Mouse (Mus musculus): Measurements from ENCODE around the gene Liph.
A peak's percentile ranks its signal among the peaks of the same experiment; 100 is the strongest.

Liph gene

DNA sequence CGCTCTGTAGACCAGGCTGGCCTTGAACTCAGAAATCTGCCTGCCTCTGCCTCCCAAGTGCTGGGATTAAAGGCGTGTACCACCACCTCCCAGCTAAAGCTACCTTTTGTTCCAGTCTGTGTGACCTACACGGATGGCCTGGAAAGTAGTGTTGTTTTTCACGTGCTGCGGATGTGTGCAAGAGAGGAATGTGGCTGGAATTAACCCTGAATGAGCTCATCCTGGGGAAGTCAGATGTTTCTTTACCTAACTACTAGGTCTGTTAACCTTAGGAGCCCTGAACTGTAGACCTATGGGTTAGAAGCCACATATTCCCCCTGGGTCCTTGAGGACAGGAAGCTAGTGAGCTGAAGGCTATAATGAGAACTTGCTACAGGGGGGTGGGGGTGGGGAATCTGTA lies 7.5 kb downstream of the Liph start:
- H3K9me3 ChIP-seq (ENCODE audit: low read length) = peaks cover 11% of the 10 kb centered on the region
- peaks cover 8% of the 10 kb centered on the region; the same call in 1 of the 2 replicates for H3K36me3 ChIP-seq (ENCODE audit: insufficient read depth, low read length)
- H3K27me3 ChIP-seq (ENCODE audit: insufficient read depth, low read length) = no peaks in the 10 kb centered on the region
- H3K4me3 ChIP-seq (replicated peaks; ENCODE audit: low read length) = no peak overlapping the region
- TF ChIP-seq CTCF (conservative IDR thresholded peaks at IDR 0.05; ENCODE audit: low read length) (no peak), POU5F1 (IDR thresholded peaks at IDR 0.05; ENCODE audit: borderline replicate concordance, low read length) (no peak), NANOG (IDR thresholded peaks at IDR 0.05; ENCODE audit: borderline replicate concordance, low read length) (no peak)
- peaks cover 65% of the 10 kb centered on the region for H3K4me1 ChIP-seq (replicated peaks; ENCODE audit: low read depth, low read length)

GRCm38 (mm10) chr16:21986191-21986590 lies 9.3 kb downstream of the Liph start:
- peaks cover 24% of the 10 kb centered on the region for H3K9me3 ChIP-seq (ENCODE audit: low read length)
- TF ChIP-seq CTCF (conservative IDR thresholded peaks at IDR 0.05; ENCODE audit: low read length) (no peak), NANOG (IDR thresholded peaks at IDR 0.05; ENCODE audit: borderline replicate concordance, low read length) (no peak), POU5F1 (IDR thresholded peaks at IDR 0.05; ENCODE audit: borderline replicate concordance, low read length) (no peak)
- no peak overlapping the region for H3K4me3 ChIP-seq (replicated peaks; ENCODE audit: low read length)
- H3K4me1 ChIP-seq (replicated peaks; ENCODE audit: low read depth, low read length) = peaks cover 77% of the 10 kb centered on the region
- no peaks in the 10 kb centered on the region for H3K27me3 ChIP-seq (ENCODE audit: insufficient read depth, low read length)
- H3K36me3 ChIP-seq (ENCODE audit: insufficient read depth, low read length) = peaks cover 21% of the 10 kb centered on the region

DNA sequence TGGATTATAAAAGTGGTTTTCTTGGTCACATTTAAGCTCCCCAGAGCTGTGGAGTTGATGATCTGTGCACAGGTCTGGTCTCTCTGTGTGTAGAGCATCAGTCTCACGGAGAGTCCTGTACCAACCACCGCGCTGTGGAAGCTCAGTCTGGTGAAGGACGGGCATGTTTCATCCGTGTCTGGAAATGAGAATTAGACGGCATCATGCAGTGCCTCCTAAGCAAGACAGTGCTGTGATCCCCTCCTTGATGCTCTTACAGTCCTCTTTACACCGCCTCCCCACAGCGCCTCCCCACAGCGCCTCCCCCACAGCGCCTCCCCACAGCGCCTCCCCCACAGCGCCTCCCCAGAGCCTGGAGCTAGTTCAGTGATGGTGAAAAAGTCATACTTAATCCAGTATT lies 11.4 kb downstream of the Liph start:
- TF ChIP-seq CTCF (conservative IDR thresholded peaks at IDR 0.05; ENCODE audit: low read length) = no peak
- no peak for TF ChIP-seq POU5F1 (IDR thresholded peaks at IDR 0.05; ENCODE audit: borderline replicate concordance, low read length)
- no peak for TF ChIP-seq NANOG (IDR thresholded peaks at IDR 0.05; ENCODE audit: borderline replicate concordance, low read length)
- H3K27me3 ChIP-seq (ENCODE audit: insufficient read depth, low read length) = no peaks in the 10 kb centered on the region
- peaks cover 81% of the 10 kb centered on the region for H3K4me1 ChIP-seq (replicated peaks; ENCODE audit: low read depth, low read length)
- H3K4me3 ChIP-seq (replicated peaks; ENCODE audit: low read length) = peak overlapping the region; percentile 29; the same call in 1 of the 2 replicates
- peaks cover 30% of the 10 kb centered on the region for H3K36me3 ChIP-seq (ENCODE audit: insufficient read depth, low read length)
- H3K9me3 ChIP-seq (ENCODE audit: low read length) = peaks cover 23% of the 10 kb centered on the region

DNA sequence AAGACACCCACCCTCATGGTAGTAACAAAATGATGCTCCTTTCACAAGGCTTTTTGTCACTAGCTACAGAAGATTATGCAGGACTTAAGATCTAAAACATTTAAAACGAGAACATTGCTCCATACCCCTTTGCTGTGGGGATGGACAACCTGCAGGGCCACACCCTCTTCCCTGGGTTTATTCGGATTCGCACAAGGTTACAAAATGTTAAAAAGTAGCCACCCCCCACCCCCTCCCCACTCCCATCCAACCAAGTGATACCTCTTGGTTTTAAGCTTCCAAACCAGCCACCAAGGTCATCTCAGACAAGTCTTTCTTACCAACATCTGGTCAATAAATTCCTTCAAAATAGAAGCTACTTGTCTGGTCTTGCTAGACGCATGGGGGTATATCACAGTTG lies 11.9 kb downstream of the Liph start:
- H3K9me3 ChIP-seq (ENCODE audit: low read length) = peaks cover 18% of the 10 kb centered on the region
- TF ChIP-seq NANOG (IDR thresholded peaks at IDR 0.05; ENCODE audit: borderline replicate concordance, low read length) = no peak
- TF ChIP-seq POU5F1 (IDR thresholded peaks at IDR 0.05; ENCODE audit: borderline replicate concordance, low read length) = no peak
- TF ChIP-seq CTCF (conservative IDR thresholded peaks at IDR 0.05; ENCODE audit: low read length) = no peak
- H3K27me3 ChIP-seq (ENCODE audit: insufficient read depth, low read length) = no peaks in the 10 kb centered on the region
- peaks cover 30% of the 10 kb centered on the region for H3K36me3 ChIP-seq (ENCODE audit: insufficient read depth, low read length)
- H3K4me1 ChIP-seq (replicated peaks; ENCODE audit: low read depth, low read length) = peaks cover 76% of the 10 kb centered on the region
- H3K4me3 ChIP-seq (replicated peaks; ENCODE audit: low read length) = peak overlapping the region; percentile 29; the same call in 1 of the 2 replicates

- Histone ChIP-seq H3K9me3 (ENCODE audit: low read length) (peaks cover 18% of the 10 kb centered on the region), H3K36me3 (ENCODE audit: insufficient read depth, low read length) (peaks cover 31% of the 10 kb centered on the region), H3K27me3 (ENCODE audit: insufficient read depth, low read length) (no peaks in the 10 kb centered on the region), H3K4me1 (replicated peaks; ENCODE audit: low read depth, low read length) (peaks cover 71% of the 10 kb centered on the region), H3K4me3 (replicated peaks; ENCODE audit: low read length) (peak overlapping the region; percentile 8; the same call in 1 of the 2 replicates)
- no peak for TF ChIP-seq CTCF (conservative IDR thresholded peaks at IDR 0.05; ENCODE audit: low read length)
- TF ChIP-seq POU5F1 (IDR thresholded peaks at IDR 0.05; ENCODE audit: borderline replicate concordance, low read length) = no peak
- TF ChIP-seq NANOG (IDR thresholded peaks at IDR 0.05; ENCODE audit: borderline replicate concordance, low read length) = no peak
These were observed 12.3 kb downstream of the Liph start for GRCm38 (mm10) chr16:21983146-21983545.

- H3K27me3 ChIP-seq (ENCODE audit: insufficient read depth, low read length) = no peaks in the 10 kb centered on the region
- H3K4me1 ChIP-seq (replicated peaks; ENCODE audit: low read depth, low read length) = peaks cover 51% of the 10 kb centered on the region
- TF ChIP-seq CTCF (conservative IDR thresholded peaks at IDR 0.05; ENCODE audit: low read length) (no peak), POU5F1 (IDR thresholded peaks at IDR 0.05; ENCODE audit: borderline replicate concordance, low read length) (no peak), NANOG (IDR thresholded peaks at IDR 0.05; ENCODE audit: borderline replicate concordance, low read length) (no peak)
These were observed 18.1 kb downstream of the Liph start for GRCm38 (mm10) chr16:21977347-21977746.

GRCm38 (mm10) chr16:21976203-21976602 lies 19.3 kb downstream of the Liph start:
- no peaks in the 10 kb centered on the region for H3K9me3 ChIP-seq (ENCODE audit: low read length)
- H3K4me3 ChIP-seq (replicated peaks; ENCODE audit: low read length) = 0 out of 2 replicates have a peak overlapping the region, but pooled peaks have one; percentile 10
- H3K27me3 ChIP-seq (ENCODE audit: insufficient read depth, low read length) = no peaks in the 10 kb centered on the region
- H3K4me1 ChIP-seq (replicated peaks; ENCODE audit: low read depth, low read length) = peaks cover 50% of the 10 kb centered on the region
- TF ChIP-seq NANOG (IDR thresholded peaks at IDR 0.05; ENCODE audit: borderline replicate concordance, low read length) (no peak), POU5F1 (IDR thresholded peaks at IDR 0.05; ENCODE audit: borderline replicate concordance, low read length) (no peak), CTCF (conservative IDR thresholded peaks at IDR 0.05; ENCODE audit: low read length) (no peak)
- H3K36me3 ChIP-seq (ENCODE audit: insufficient read depth, low read length) = peaks cover 57% of the 10 kb centered on the region

More at GRCm38 (mm10) chr16:21977347-21977746, 18.1 kb downstream of the Liph start:
- Histone ChIP-seq H3K4me3 (replicated peaks; ENCODE audit: low read length) (no peak overlapping the region), H3K9me3 (ENCODE audit: low read length) (peaks cover 10% of the 10 kb centered on the region), H3K36me3 (ENCODE audit: insufficient read depth, low read length) (peaks cover 61% of the 10 kb centered on the region)

DNA sequence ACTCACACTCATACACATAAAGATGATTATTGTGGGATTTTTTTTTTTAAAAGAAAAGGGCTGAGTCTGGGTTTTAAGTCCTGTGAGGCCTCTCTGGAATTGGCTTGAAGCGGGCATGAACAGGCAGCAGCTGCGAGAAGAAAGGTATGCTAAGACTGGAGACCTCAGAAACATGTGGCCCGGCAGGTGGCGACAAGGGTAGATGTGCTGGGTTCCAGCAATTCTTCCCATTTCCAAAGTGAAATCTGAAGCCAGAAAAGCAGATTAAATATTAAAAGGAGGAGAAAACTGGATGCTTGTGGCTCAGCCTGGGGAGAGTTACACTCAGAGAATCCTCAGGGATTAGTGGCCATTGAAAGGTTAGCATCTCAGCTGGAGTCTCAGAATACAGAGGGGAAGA lies 24.0 kb downstream of the Liph start:
- H3K9me3 ChIP-seq (ENCODE audit: low read length) = no peaks in the 10 kb centered on the region
- H3K4me1 ChIP-seq (replicated peaks; ENCODE audit: low read depth, low read length) = peaks cover 30% of the 10 kb centered on the region
- no peak overlapping the region for H3K4me3 ChIP-seq (replicated peaks; ENCODE audit: low read length)
- H3K27me3 ChIP-seq (ENCODE audit: insufficient read depth, low read length) = no peaks in the 10 kb centered on the region
- TF ChIP-seq NANOG (IDR thresholded peaks at IDR 0.05; ENCODE audit: borderline replicate concordance, low read length) = no peak
- TF ChIP-seq CTCF (conservative IDR thresholded peaks at IDR 0.05; ENCODE audit: low read length) = no peak
- no peak for TF ChIP-seq POU5F1 (IDR thresholded peaks at IDR 0.05; ENCODE audit: borderline replicate concordance, low read length)
- H3K36me3 ChIP-seq (ENCODE audit: insufficient read depth, low read length) = peaks cover 64% of the 10 kb centered on the region

GRCm38 (mm10) chr16:21970536-21970935 lies 24.9 kb downstream of the Liph start:
- Histone ChIP-seq H3K36me3 (ENCODE audit: insufficient read depth, low read length) (peaks cover 63% of the 10 kb centered on the region), H3K4me3 (replicated peaks; ENCODE audit: low read length) (no peak overlapping the region), H3K27me3 (ENCODE audit: insufficient read depth, low read length) (no peaks in the 10 kb centered on the region), H3K4me1 (replicated peaks; ENCODE audit: low read depth, low read length) (peaks cover 20% of the 10 kb centered on the region), H3K9me3 (ENCODE audit: low read length) (no peaks in the 10 kb centered on the region)
- no peak for TF ChIP-seq POU5F1 (IDR thresholded peaks at IDR 0.05; ENCODE audit: borderline replicate concordance, low read length)

Measured in E14TG2a.4 (cell line).